Mouse (Mus musculus): ENCODE results near the gene Adam19.

DNA sequence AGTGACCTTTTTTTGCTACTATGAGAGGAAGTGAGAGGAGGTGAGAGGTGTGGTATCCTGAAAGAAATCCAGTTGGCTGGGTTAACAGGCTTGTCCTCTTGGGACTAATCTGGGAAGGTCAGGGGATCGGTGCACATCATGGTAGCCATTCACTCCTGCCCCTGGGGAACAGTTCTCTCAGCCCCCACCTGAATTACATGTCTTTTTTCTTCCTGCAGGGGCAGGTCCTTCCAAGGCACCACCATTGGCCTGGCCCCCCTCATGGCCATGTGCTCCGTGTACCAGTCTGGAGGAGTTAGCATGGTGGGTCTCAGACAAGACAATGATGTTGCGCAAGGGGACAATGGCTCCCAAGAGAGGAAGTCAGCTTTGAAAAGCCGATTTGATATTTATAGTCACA, 67.1 kb downstream of the Adam19 start:
- TF ChIP-seq CTCF (IDR thresholded peaks at IDR 0.05; ENCODE audit: borderline replicate concordance, insufficient read depth, low read depth, low read length) (no peak), POLR2A (IDR thresholded peaks at IDR 0.05; ENCODE audit: borderline replicate concordance, insufficient read depth, low read length) (no peak)
